Mouse (Mus musculus): ENCODE results near the gene Fank1.
"Not testable (repeated sequence)": the region's sequence is repeated elsewhere in the genome, so short reads cannot be mapped to it uniquely, and the experiment has no call there.

The Fank1 gene

GRCm38 (mm10) chr7:133829579-133829978 lies 52.9 kb downstream of the Fank1 start:
- DNase-seq (ENCODE audit: low read depth) = no peak

GRCm38 (mm10) chr7:133839546-133839945 lies 62.9 kb downstream of the Fank1 start:
- no peak for DNase-seq (ENCODE audit: low read depth)

GRCm38 (mm10) chr7:133842079-133842478 lies 65.4 kb downstream of the Fank1 start:
- no peak for DNase-seq (ENCODE audit: low read depth)

GRCm38 (mm10) chr7:133847175-133847574 lies 70.5 kb downstream of the Fank1 start:
- no peak for DNase-seq (ENCODE audit: low read depth)

GRCm38 (mm10) chr7:133848180-133848579 lies 71.5 kb downstream of the Fank1 start:
- DNase-seq (ENCODE audit: low read depth) = no peak

- DNase-seq (ENCODE audit: low read depth) = peak; percentile 1
These were observed 74.1 kb downstream of the Fank1 start for GRCm38 (mm10) chr7:133850735-133851134.

- DNase-seq (ENCODE audit: low read depth) = peak; percentile 55
These were observed 79.6 kb downstream of the Fank1 start for GRCm38 (mm10) chr7:133856278-133856677.

GRCm38 (mm10) chr7:133858506-133858905 lies 81.8 kb downstream of the Fank1 start:
- DNase-seq (ENCODE audit: low read depth) = no peak

GRCm38 (mm10) chr7:133859548-133859947 lies 82.9 kb downstream of the Fank1 start:
- no peak for DNase-seq (ENCODE audit: low read depth)

GRCm38 (mm10) chr7:133862233-133862632 lies 85.6 kb downstream of the Fank1 start:
- DNase-seq (ENCODE audit: low read depth) = no peak

- no peak for DNase-seq (ENCODE audit: low read depth)
These were observed 86.1 kb downstream of the Fank1 start for GRCm38 (mm10) chr7:133862723-133863122.

- no peak for DNase-seq (ENCODE audit: low read depth)
These were observed 86.5 kb downstream of the Fank1 start for GRCm38 (mm10) chr7:133863151-133863550.

GRCm38 (mm10) chr7:133863684-133864083 lies 87.0 kb downstream of the Fank1 start:
- no peak for DNase-seq (ENCODE audit: low read depth)

- DNase-seq (ENCODE audit: low read depth) = no peak
These were observed 93.6 kb downstream of the Fank1 start for GRCm38 (mm10) chr7:133870265-133870664.

- no peak for DNase-seq (ENCODE audit: low read depth)
These were observed 96.0 kb downstream of the Fank1 start for GRCm38 (mm10) chr7:133872701-133873100.

- no peak for DNase-seq (ENCODE audit: low read depth)
These were observed 99.5 kb downstream of the Fank1 start for GRCm38 (mm10) chr7:133876139-133876538.

GRCm38 (mm10) chr7:133876646-133877342 lies 100.1 kb downstream of the Fank1 start:
- DNase-seq (ENCODE audit: low read depth) = no peak

GRCm38 (mm10) chr7:133879761-133880160 lies 103.1 kb downstream of the Fank1 start:
- DNase-seq (ENCODE audit: low read depth) = no peak

- not testable (repeated sequence) for DNase-seq (ENCODE audit: low read depth)
These were observed 108.2 kb downstream of the Fank1 start for GRCm38 (mm10) chr7:133884759-133885431.

GRCm38 (mm10) chr7:133888926-133889920 lies 112.6 kb downstream of the Fank1 start:
- no peak for DNase-seq (ENCODE audit: low read depth)

- no peak for DNase-seq (ENCODE audit: low read depth)
These were observed 113.3 kb downstream of the Fank1 start for GRCm38 (mm10) chr7:133889986-133890385.

- no peak for DNase-seq (ENCODE audit: low read depth)
These were observed 114.6 kb downstream of the Fank1 start for GRCm38 (mm10) chr7:133891298-133891697.
